Mouse (Mus musculus) layer of hippocampus, adult 9-10 months (tissue): ENCODE data around the gene Tacr3.

Source experiments
- DNase-seq: peaks from one replicate; pipeline ENCODE4 v3.0.0; 2022; ENCODE audit warnings: low spot score

Gene Tacr3

GRCm38 (mm10) chr3:134828875-134829530, at the start of gene Tacr3:
Tacr3 (plus strand) TSS chr3:134829007.
- DNase-seq, result no peak

GRCm38 (mm10) chr3:134828492-134828874, 324 bp upstream of the Tacr3 start:
- DNase-seq, result no peak

DNA sequence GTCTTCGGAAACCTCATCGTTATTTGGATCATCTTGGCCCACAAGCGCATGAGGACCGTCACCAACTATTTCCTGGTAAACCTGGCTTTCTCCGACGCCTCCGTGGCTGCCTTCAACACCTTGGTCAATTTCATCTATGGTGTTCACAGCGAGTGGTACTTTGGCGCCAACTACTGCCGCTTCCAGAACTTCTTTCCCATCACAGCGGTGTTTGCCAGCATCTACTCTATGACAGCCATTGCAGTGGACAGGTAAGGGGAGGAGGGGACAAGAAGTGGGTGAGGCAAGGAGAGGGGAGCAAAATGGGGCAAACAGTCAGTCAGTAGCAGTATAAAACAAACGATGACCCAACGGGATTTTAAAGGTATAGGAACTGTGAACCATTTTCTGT, 719 bp downstream of the Tacr3 start:
- DNase-seq, result no peak

DNA sequence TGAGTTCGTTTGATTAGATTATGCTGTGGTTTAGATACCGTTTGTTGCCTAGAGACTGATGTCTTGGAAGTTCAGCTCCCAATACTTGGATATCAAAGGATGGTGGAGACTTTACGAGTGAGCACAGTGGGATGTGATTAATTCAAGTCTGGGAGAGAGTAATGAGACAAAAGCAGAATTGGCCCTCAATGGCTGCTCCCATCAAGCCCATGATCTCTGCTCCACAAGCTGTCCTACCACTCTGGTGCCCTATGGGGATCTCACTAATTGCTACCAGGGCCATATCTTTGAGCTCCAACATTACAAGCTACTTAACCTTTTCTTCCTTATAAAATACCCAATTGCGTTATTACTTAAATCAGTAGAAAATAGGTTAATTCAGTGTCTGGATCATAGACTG, 22.5 kb downstream of the Tacr3 start:
- DNase-seq, result no peak

- DNase-seq, result no peak
These were observed 48.9 kb downstream of the Tacr3 start for GRCm38 (mm10) chr3:134877701-134878100.

- DNase-seq, result no peak
These were observed 67.0 kb downstream of the Tacr3 start for GRCm38 (mm10) chr3:134895831-134896230.

DNA sequence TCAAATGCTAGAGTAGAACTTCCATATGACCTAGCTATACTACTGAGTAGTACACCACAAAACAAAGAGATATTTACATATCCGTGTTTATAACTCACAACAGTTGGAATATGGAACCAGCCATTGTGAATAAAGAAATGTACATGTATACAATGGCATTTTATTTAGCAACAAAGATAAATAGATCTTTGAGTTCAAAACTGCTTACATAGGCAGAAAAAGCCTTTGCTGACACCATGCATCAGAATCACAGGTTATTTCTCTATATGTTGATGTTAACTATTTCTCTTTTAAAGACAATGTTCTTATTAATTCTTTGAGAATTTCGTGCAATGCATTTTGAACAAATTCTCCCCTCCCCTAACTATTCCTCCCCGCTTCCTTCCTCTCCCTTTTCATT, 80.1 kb downstream of the Tacr3 start:
- no peak for DNase-seq

DNA sequence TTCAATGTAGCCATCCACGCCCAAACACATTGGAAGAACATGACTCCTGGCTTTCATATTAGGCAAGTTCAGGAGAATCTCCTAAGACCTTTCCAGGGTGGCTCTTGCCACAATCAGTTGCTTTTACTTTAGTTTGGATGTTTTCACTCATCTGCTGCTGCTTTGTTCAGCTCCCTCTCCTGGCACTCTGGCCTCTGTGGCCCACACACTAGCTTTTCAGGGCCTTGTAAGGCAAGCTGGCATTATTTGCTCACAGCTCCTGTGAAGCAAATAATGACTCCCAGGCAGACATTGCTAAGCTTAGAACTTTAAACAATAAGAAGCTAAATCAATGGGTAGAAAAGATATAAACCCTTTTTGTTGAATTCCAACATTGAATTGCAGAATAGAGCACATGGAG, 105.9 kb downstream of the Tacr3 start:
- DNase-seq, result no peak

DNA sequence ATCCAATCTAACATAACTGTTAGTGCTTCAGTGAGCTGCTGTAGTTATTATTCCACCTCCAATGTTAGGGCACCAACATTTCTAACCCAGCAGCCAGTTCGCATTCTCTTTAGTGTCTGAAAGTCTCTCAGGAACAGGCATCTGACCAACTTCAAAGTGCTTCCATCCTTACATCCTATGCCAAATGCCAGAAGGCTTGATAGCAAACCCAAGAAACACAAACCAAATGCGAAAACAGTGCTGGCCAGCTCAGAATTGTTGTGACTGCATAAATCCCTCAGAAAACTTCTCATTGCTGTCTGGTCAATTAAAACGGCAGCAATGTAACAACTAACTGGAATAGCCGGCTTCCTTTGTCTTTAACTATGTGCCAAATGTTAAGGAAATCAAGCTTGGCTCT, 106.7 kb downstream of the Tacr3 start:
- no peak for DNase-seq

- no peak for DNase-seq
These were observed 134.7 kb downstream of the Tacr3 start for GRCm38 (mm10) chr3:134963461-134963860.

GRCm38 (mm10) chr3:134978902-134979301, 150.1 kb downstream of the Tacr3 start:
- DNase-seq, result no peak

- no peak for DNase-seq
These were observed 151.3 kb downstream of the Tacr3 start for GRCm38 (mm10) chr3:134980140-134980539.
